Mouse (Mus musculus): ENCODE results near the gene Hist1h3d.
"Not testable (repeated sequence)": the region's sequence is repeated elsewhere in the genome, so short reads cannot be mapped to it uniquely, and the experiment has no call there.

Hist1h3d gene

GRCm38 (mm10) chr13:23575271-23575851 is at the start of gene Hist1h3d:
Gene Hist1h3d, plus strand, starts transcription at chr13:23575763.
- in situ Hi-C loops (cut with MboI; ENCODE audit: low sequenced_read_pairs) = no loop called here

GRCm38 (mm10) chr13:23525901-23526300 is 49.7 kb upstream of the Hist1h3d start:
- in situ Hi-C loops (cut with MboI; ENCODE audit: low sequenced_read_pairs) = loop anchor here (10.0 kb wide), 1 partner anchor 1491 kb away; the partner anchor contains the start of genes Hist1h2ah and Hist1h2bk

- in situ Hi-C loops (cut with MboI; ENCODE audit: low sequenced_read_pairs) = loop anchor here (10.0 kb wide), 1 partner anchor 1492 kb away; the partner anchor contains the start of genes Hist1h2ah and Hist1h2bk
Observed at GRCm38 (mm10) chr13:23526312-23526711, 49.3 kb upstream of the Hist1h3d start.

- in situ Hi-C loops (cut with MboI; ENCODE audit: low sequenced_read_pairs) = loop anchor here (10.0 kb wide), 1 partner anchor 1494 kb away; the partner anchor contains the start of genes Hist1h2ah and Hist1h2bk
Observed at GRCm38 (mm10) chr13:23529005-23529404, 46.6 kb upstream of the Hist1h3d start.

GRCm38 (mm10) chr13:23529480-23530165 is 45.9 kb upstream of the Hist1h3d start:
- in situ Hi-C loops (cut with MboI; ENCODE audit: low sequenced_read_pairs) = loop anchor here (10.0 kb wide), 1 partner anchor 1495 kb away; the partner anchor contains the start of genes Hist1h2ah and Hist1h2bk

GRCm38 (mm10) chr13:23530181-23530900 is 45.2 kb upstream of the Hist1h3d start:
- in situ Hi-C loops (cut with MboI; ENCODE audit: low sequenced_read_pairs) = no loop called here

- in situ Hi-C loops (cut with MboI; ENCODE audit: low sequenced_read_pairs) = no loop called here
Observed at GRCm38 (mm10) chr13:23530901-23531875, 44.4 kb upstream of the Hist1h3d start, which contains the start of gene Hist1h4h. Gene Hist1h4h, plus strand, starts transcription at chr13:23531050.

GRCm38 (mm10) chr13:23532262-23533075 is 43.1 kb upstream of the Hist1h3d start:
- in situ Hi-C loops (cut with MboI; ENCODE audit: low sequenced_read_pairs) = no loop called here

GRCm38 (mm10) chr13:23533560-23534367 is 41.8 kb upstream of the Hist1h3d start, which contains the start of gene Hist1h2af:
Gene Hist1h2af, plus strand, starts transcription at chr13:23533906.
- in situ Hi-C loops (cut with MboI; ENCODE audit: low sequenced_read_pairs) = not testable (repeated sequence)

- in situ Hi-C loops (cut with MboI; ENCODE audit: low sequenced_read_pairs) = no loop called here
Observed at GRCm38 (mm10) chr13:23534368-23535131, 41.0 kb upstream of the Hist1h3d start.

- in situ Hi-C loops (cut with MboI; ENCODE audit: low sequenced_read_pairs) = not testable (repeated sequence)
Observed at GRCm38 (mm10) chr13:23535137-23536075, 40.2 kb upstream of the Hist1h3d start, which contains the start of gene Hist1h3g. Gene Hist1h3g, plus strand, starts transcription at chr13:23535422.

- in situ Hi-C loops (cut with MboI; ENCODE audit: low sequenced_read_pairs) = no loop called here
Observed at GRCm38 (mm10) chr13:23536076-23536822, 39.3 kb upstream of the Hist1h3d start.

GRCm38 (mm10) chr13:23537006-23537710 is 38.4 kb upstream of the Hist1h3d start:
- in situ Hi-C loops (cut with MboI; ENCODE audit: low sequenced_read_pairs) = no loop called here

- in situ Hi-C loops (cut with MboI; ENCODE audit: low sequenced_read_pairs) = no loop called here
Observed at GRCm38 (mm10) chr13:23538249-23538648, 37.3 kb upstream of the Hist1h3d start.

- in situ Hi-C loops (cut with MboI; ENCODE audit: low sequenced_read_pairs) = not testable (repeated sequence)
Observed at GRCm38 (mm10) chr13:23539821-23540220, 35.7 kb upstream of the Hist1h3d start.
